8 mouse cellular contexts compared by ENCODE assay signal in genomic region chr7:92874116-92874675, GRCm38 (mm10). TPM values are rescaled to one million over a fixed set of nuclear protein-coding genes. Genes with fewer than 3 reads are reported as not detected.
DNase-seq lines count a peak whose midpoint lies in the region; ATAC-seq and TF ChIP-seq lines count a peak whose summit lies in the region.

Gene Ddias (minus strand): TSS chr7:92874247.
Gene Prcp (plus strand): TSS chr7:92874470.

- TF ChIP-seq POLR2A in MEL (IDR thresholded peaks at IDR 0.05; ENCODE audit: control insufficient read depth in 1 of 2, insufficient read depth in 1 of 2, low read depth in 1 of 2, low read length in 2 of 2, poor library complexity in 1 of 2), result peak; percentile 43 to 92
- TF ChIP-seq POLR2A in cerebellum, adult 2 months (IDR thresholded peaks at IDR 0.05; ENCODE audit: borderline replicate concordance, insufficient read depth, low read length), result peak; percentile 42; the same call in 1 of the 2 replicates

- no peaks in the 10 kb centered on the region for H3K9me3 ChIP-seq in MEL (replicated peaks; ENCODE audit: insufficient read depth, low read length)
- H3K9me3 ChIP-seq in forebrain, postnatal 0 days (ENCODE audit: low read length), result no peaks in the 10 kb centered on the region
- H3K9me3 ChIP-seq in lung, embryonic 16.5 days (ENCODE audit: control insufficient read depth, low read length), result no peaks in the 10 kb centered on the region

- H3K36me3 ChIP-seq in MEL (ENCODE audit: control insufficient read depth in 1 of 2, insufficient read depth in 2 of 2, low read length in 2 of 2), result peaks cover 2 to 28% of the 10 kb centered on the region in 2 experiments; a peak in 3 of 4 replicates
- no peaks in the 10 kb centered on the region for H3K36me3 ChIP-seq in forebrain, postnatal 0 days (ENCODE audit: insufficient read depth)
- no peaks in the 10 kb centered on the region for H3K36me3 ChIP-seq in lung, embryonic 16.5 days (ENCODE audit: control insufficient read depth, insufficient read depth, low read length)

- ATAC-seq in forebrain, postnatal 0 days, result peak; percentile 88
- ATAC-seq in hematopoietic stem cell, adult 5-6 weeks (replicated peaks in 1 of 2; ENCODE audit: insufficient read depth in 1 of 2, low FRiP score in 2 of 2, low TSS enrichment in 1 of 2, low read depth in 1 of 2, poor library complexity in 2 of 2, severe bottlenecking in 2 of 2), result peak; percentile 57 to 67
- ATAC-seq in lung, embryonic 16.5 days (ENCODE audit: low read depth), result peak; percentile 88

- peak; percentile 94 for DNase-seq in MEL (ENCODE audit: low read depth, low spot score)
- peak; percentile 92 to 96 for DNase-seq in cerebellum, adult 2 months
- DNase-seq in forebrain, postnatal 0 days, result peak; percentile 97
- DNase-seq in layer of hippocampus, adult 9-10 months (ENCODE audit: low spot score), result peak; percentile 80
- peak; percentile 97 for DNase-seq in ovary, postnatal 10 days (ENCODE audit: low spot score)
- peak; percentile 87 to 93 for DNase-seq in thymus, postnatal 10 days (ENCODE audit: low spot score in 2 of 2)

- peak within 1 kb of the TSS; percentile 97 for H3K27ac ChIP-seq in MEL (ENCODE audit: control insufficient read depth, low read depth, low read length)
- peak within 1 kb of the TSS; percentile 96 for H3K27ac ChIP-seq in cerebellum, adult 2 months (ENCODE audit: insufficient read depth, low read length)
- H3K27ac ChIP-seq in forebrain, postnatal 0 days (ENCODE audit: low read depth, low read length), result peak within 1 kb of the TSS; percentile 98
- peak within 1 kb of the TSS; percentile 99 for H3K27ac ChIP-seq in lung, embryonic 16.5 days (ENCODE audit: low read length)

- peaks cover 15% of the 10 kb centered on the region for H3K79me2 ChIP-seq in MEL (ENCODE audit: control insufficient read depth, insufficient read depth, low read length, poor library complexity)

- peak; percentile 71 for TF ChIP-seq RAD21 in MEL (IDR thresholded peaks at IDR 0.05; ENCODE audit: low read depth, low read length)

- no peak for TF ChIP-seq EP300 in MEL (IDR thresholded peaks at IDR 0.05; ENCODE audit: low read depth in 1 of 2, low read length in 2 of 2)

- H3K4me2 ChIP-seq in forebrain, postnatal 0 days (ENCODE audit: low read depth), result peak within 1 kb of the TSS; percentile 64
- peak within 1 kb of the TSS; percentile 70 for H3K4me2 ChIP-seq in lung, embryonic 16.5 days (ENCODE audit: low read depth, low read length)

- under 1% methylated on average over 53 of the region's 53 CpGs for WGBS in cerebellum, adult 2 months
- WGBS in forebrain, postnatal 0 days, result 2% methylated on average over 53 of the region's 53 CpGs
- WGBS in lung, embryonic 16.5 days, result under 1% methylated on average over 53 of the region's 53 CpGs

- no peaks in the 10 kb centered on the region for H3K27me3 ChIP-seq in MEL (ENCODE audit: control insufficient read depth in 1 of 2, insufficient read depth in 2 of 2, low read length in 2 of 2)
- H3K27me3 ChIP-seq in cerebellum, adult 2 months (ENCODE audit: control insufficient read depth, insufficient read depth, low read length), result no peaks in the 10 kb centered on the region
- H3K27me3 ChIP-seq in forebrain, postnatal 0 days (ENCODE audit: insufficient read depth, low read length), result no peaks in the 10 kb centered on the region
- H3K27me3 ChIP-seq in lung, embryonic 16.5 days (ENCODE audit: control insufficient read depth, insufficient read depth, low read depth, low read length), result no peaks in the 10 kb centered on the region

- H3K9ac ChIP-seq in MEL (ENCODE audit: control insufficient read depth, low read depth, low read length, poor library complexity, severe bottlenecking), result peak within 1 kb of the TSS; percentile 93
- H3K9ac ChIP-seq in forebrain, postnatal 0 days, result peak within 1 kb of the TSS; percentile 77
- peak within 1 kb of the TSS; percentile 83 for H3K9ac ChIP-seq in lung, embryonic 16.5 days (ENCODE audit: low read length)

- H3K4me3 ChIP-seq in MEL (ENCODE audit: control insufficient read depth in 1 of 2, insufficient read depth in 1 of 2, low read depth in 2 of 2, low read length in 2 of 2), result peak within 1 kb of the TSS; percentile 77 to 93
- H3K4me3 ChIP-seq in cerebellum, adult 2 months (replicated peaks; ENCODE audit: insufficient read depth, low read depth, low read length), result peak within 1 kb of the TSS; percentile 90
- H3K4me3 ChIP-seq in forebrain, postnatal 0 days (ENCODE audit: low read depth, low read length), result peak within 1 kb of the TSS; percentile 58
- peak within 1 kb of the TSS; percentile 66 for H3K4me3 ChIP-seq in lung, embryonic 16.5 days (ENCODE audit: low read length)

- H3K4me1 ChIP-seq in MEL (ENCODE audit: control insufficient read depth in 1 of 2, insufficient read depth in 2 of 2, low read length in 2 of 2), result peaks cover 7 to 18% of the 10 kb centered on the region in 2 experiments
- no peaks in the 10 kb centered on the region; the same call in 1 of the 2 replicates for H3K4me1 ChIP-seq in cerebellum, adult 2 months (ENCODE audit: control insufficient read depth, insufficient read depth, low read length)
- peaks cover 9% of the 10 kb centered on the region for H3K4me1 ChIP-seq in forebrain, postnatal 0 days (ENCODE audit: insufficient read depth)
- H3K4me1 ChIP-seq in lung, embryonic 16.5 days (replicated peaks; ENCODE audit: control insufficient read depth, insufficient read depth, low read length), result peaks cover 15% of the 10 kb centered on the region

- TF ChIP-seq CTCF in MEL (IDR thresholded peaks at IDR 0.05 in 2 of 3, conservative IDR thresholded peaks at IDR 0.05 in 1 of 3; ENCODE audit: control insufficient read depth in 1 of 3, insufficient read depth in 1 of 3, low read depth in 2 of 3, low read length in 3 of 3, poor library complexity in 1 of 3, severe bottlenecking in 1 of 3), result peak; percentile 69 to 92 (median 80)
- TF ChIP-seq CTCF in cerebellum, adult 2 months (IDR thresholded peaks at IDR 0.05; ENCODE audit: borderline replicate concordance, insufficient read depth, low read depth, low read length), result peak; percentile 89
- peak; percentile 99 for TF ChIP-seq CTCF in forebrain, postnatal 0 days (IDR thresholded peaks at IDR 0.05; ENCODE audit: low read depth)

TF ChIP-seq in MEL, 35 proteins besides CTCF, POLR2A, EP300 and RAD21 (continues in another document):
- TF ChIP-seq MAX (IDR thresholded peaks at IDR 0.05; ENCODE audit: low read length) (no peak), ZKSCAN1 (IDR thresholded peaks at IDR 0.05; ENCODE audit: low read depth, low read length) (no peak), MAFK (IDR thresholded peaks at IDR 0.05; ENCODE audit: borderline replicate concordance, low read depth, low read length) (no peak), ETS1 (IDR thresholded peaks at IDR 0.05; ENCODE audit: low read depth, low read length) (no peak), SMC3 (IDR thresholded peaks at IDR 0.05; ENCODE audit: low read depth, low read length) (peak; percentile 66), CHD1 (IDR thresholded peaks at IDR 0.05; ENCODE audit: low read depth, low read length) (no peak), CHD2 (IDR thresholded peaks at IDR 0.05; ENCODE audit: low read length) (no peak), ZC3H11A (IDR thresholded peaks at IDR 0.05; ENCODE audit: low read depth, low read length) (peak; percentile 57), TAL1 (IDR thresholded peaks at IDR 0.05; ENCODE audit: low read length) (no peak), MYC (IDR thresholded peaks at IDR 0.05; ENCODE audit: low read depth, low read length) (peak; percentile 11; the same call in 1 of the 2 replicates), MYB (IDR thresholded peaks at IDR 0.05; ENCODE audit: low read depth, low read length) (no peak), E2F4 (IDR thresholded peaks at IDR 0.05; ENCODE audit: borderline replicate concordance, low read depth, low read length) (no peak; the same call in 1 of the 2 replicates), MEF2A (IDR thresholded peaks at IDR 0.05; ENCODE audit: extremely low read depth, insufficient replicate concordance, low read depth, low read length, poor library complexity, severe bottlenecking) (no peak), ZNF384 (IDR thresholded peaks at IDR 0.05; ENCODE audit: low read depth, low read length) (no peak), GABPA (IDR thresholded peaks at IDR 0.05; ENCODE audit: low read depth, low read length) (no peak), POLR2AphosphoS5 (IDR thresholded peaks at IDR 0.05; ENCODE audit: borderline replicate concordance, low read depth, low read length) (no peak), NRF1 (IDR thresholded peaks at IDR 0.05; ENCODE audit: insufficient read depth, low read depth, low read length, poor library complexity, severe bottlenecking) (no peak), KAT2A (conservative IDR thresholded peaks at IDR 0.05; ENCODE audit: low read depth, low read length) (no peak; the same call in 1 of the 2 replicates), JUND (IDR thresholded peaks at IDR 0.05; ENCODE audit: low read depth, low read length) (no peak), TBP (IDR thresholded peaks at IDR 0.05; ENCODE audit: low read depth, low read length) (no peak), USF2 (IDR thresholded peaks at IDR 0.05; ENCODE audit: borderline replicate concordance in 1 of 2, insufficient read depth in 1 of 2, low read depth in 1 of 2, low read length in 2 of 2) (no peak), ELF1 (IDR thresholded peaks at IDR 0.05; ENCODE audit: low read depth, low read length) (peak; percentile 42; the same call in 1 of the 2 replicates)

RNA-seq across cellular contexts. Expression of gene Ddias, which starts in this region (rescaled TPM):
- total RNA-seq in MEL (2012; rRNA removed), result 17.8 and 23.5 TPM in 2 replicates
- 10 to 100 TPM in 1 of 2 experiments, not detected in 1; 19.9 TPM for polyA plus RNA-seq in MEL (2012; ENCODE audit: insufficient read depth in 1 of 2, insufficient read length in 2 of 2, low read depth in 1 of 2, low replicate concordance in 2 of 2, missing spikeins in 1 of 2)
- 0.20 and 0.21 TPM in 2 replicates for polyA plus RNA-seq in cerebellum, adult 2 months (2012; rRNA removed)
- total RNA-seq in forebrain, postnatal 0 days (2014; rRNA removed), result 4.2 and 5.1 TPM in 2 replicates
- polyA plus RNA-seq in forebrain, postnatal 0 days (2015; fragmentation: Nextera tagmentation; extraction: Ambion mirVana), result 3.2 and 3.3 TPM in 2 replicates
- total RNA-seq in hematopoietic stem cell, adult 5-6 weeks (2017), result 10.6 and 23.7 TPM in 2 replicates
- 13.9 and 15.1 TPM in 2 replicates for polyA plus RNA-seq in lung, embryonic 16.5 days (2015; fragmentation: Nextera tagmentation; extraction: Ambion mirVana)

RNA-seq across cellular contexts. Expression of gene Prcp, which starts in this region (rescaled TPM):
- 41.6 and 48.4 TPM in 2 replicates for total RNA-seq in MEL (2012; rRNA removed)
- 10 to 100 TPM in 1 of 2 experiments, not detected in 1; 40.3 TPM for polyA plus RNA-seq in MEL (2012; ENCODE audit: insufficient read depth in 1 of 2, insufficient read length in 2 of 2, low read depth in 1 of 2, low replicate concordance in 2 of 2, missing spikeins in 1 of 2)
- polyA plus RNA-seq in cerebellum, adult 2 months (2012; rRNA removed), result 8.7 and 9.9 TPM in 2 replicates
- total RNA-seq in forebrain, postnatal 0 days (2014; rRNA removed), result 15.7 and 20.8 TPM in 2 replicates
- polyA plus RNA-seq in forebrain, postnatal 0 days (2015; fragmentation: Nextera tagmentation; extraction: Ambion mirVana), result 11.6 and 12.5 TPM in 2 replicates
- total RNA-seq in hematopoietic stem cell, adult 5-6 weeks (2017), result 38.1 and 58.5 TPM in 2 replicates
- 42.5 and 43.1 TPM in 2 replicates for polyA plus RNA-seq in lung, embryonic 16.5 days (2015; fragmentation: Nextera tagmentation; extraction: Ambion mirVana)

Comparison
In these comparisons a context has a peak if more than half of its experiments do, and no peak if none do; other contexts are left out.
1. Peak in every context shown above with its lines: DNase-seq, ATAC-seq, H3K4me3 ChIP-seq and H3K27ac ChIP-seq.